Mouse (Mus musculus): ENCODE results near the gene Camta2. TPM values are rescaled to one million over a fixed set of nuclear protein-coding genes. Genes with fewer than 3 reads are reported as not detected.

Gene Camta2
- polyA plus RNA-seq, 1 experiment from 2014 or later, result 14.1 TPM

GRCm38 (mm10) chr11:70657991-70658390, 29.9 kb downstream of the Camta2 start:
- ATAC-seq (replicated peaks; ENCODE audit: low FRiP score), result no peak
- Histone ChIP-seq H3K4me3 (replicated peaks) (no peak overlapping the region), H3K27ac (no peak overlapping the region), H3K4me1 (peaks cover 39% of the 10 kb centered on the region), H3K4me2 (peak overlapping the region; percentile 95), H3K9me3 (replicated peaks) (no peaks in the 10 kb centered on the region), H3K9ac (no peak overlapping the region), H3K36me3 (peaks cover 35% of the 10 kb centered on the region), H3K27me3 (no peaks in the 10 kb centered on the region)
- WGBS, result 40% methylated on average over 9 of the region's 9 CpGs

- Histone ChIP-seq H3K27ac (peak overlapping the region; percentile 99; the same call in 1 of the 2 replicates), H3K4me2 (peak overlapping the region; percentile 95), H3K4me3 (replicated peaks) (no peak overlapping the region), H3K27me3 (no peaks in the 10 kb centered on the region), H3K4me1 (peaks cover 43% of the 10 kb centered on the region), H3K9ac (0 out of 2 replicates have a peak overlapping the region, but pooled peaks have one; percentile 19), H3K9me3 (replicated peaks) (no peaks in the 10 kb centered on the region), H3K36me3 (peaks cover 35% of the 10 kb centered on the region)
- 30% methylated on average over 6 of the region's 6 CpGs for WGBS
- ATAC-seq (replicated peaks; ENCODE audit: low FRiP score), result no peak
These were observed 30.3 kb downstream of the Camta2 start for GRCm38 (mm10) chr11:70657573-70657972.

GRCm38 (mm10) chr11:70656964-70657363, 30.9 kb downstream of the Camta2 start, which contains the start of gene Eno3:
Eno3 (plus strand) TSS chr11:70657202.
- Histone ChIP-seq H3K36me3 (peaks cover 35% of the 10 kb centered on the region), H3K4me2 (peak within 1 kb of the TSS; percentile 95), H3K4me1 (peaks cover 49% of the 10 kb centered on the region), H3K27ac (peak within 1 kb of the TSS; percentile 99), H3K9me3 (replicated peaks) (no peaks in the 10 kb centered on the region), H3K4me3 (replicated peaks) (peak within 1 kb of the TSS; percentile 100), H3K9ac (peak within 1 kb of the TSS; percentile 99), H3K27me3 (no peaks in the 10 kb centered on the region)
- WGBS, result 14% methylated on average over 3 of the region's 3 CpGs
- no peak for ATAC-seq (replicated peaks; ENCODE audit: low FRiP score)

GRCm38 (mm10) chr11:70656456-70656927, 31.4 kb downstream of the Camta2 start:
- peak overlapping the region; percentile 100 for H3K4me3 ChIP-seq (replicated peaks)
- H3K9ac ChIP-seq, result peak overlapping the region; percentile 99
- peak overlapping the region; percentile 99 for H3K27ac ChIP-seq
- 11% methylated on average over 16 of the region's 16 CpGs for WGBS
- H3K4me1 ChIP-seq, result peaks cover 53% of the 10 kb centered on the region
- peak overlapping the region; percentile 95 for H3K4me2 ChIP-seq
- H3K36me3 ChIP-seq, result peaks cover 36% of the 10 kb centered on the region
- no peak for ATAC-seq (replicated peaks; ENCODE audit: low FRiP score)
- no peaks in the 10 kb centered on the region for H3K27me3 ChIP-seq
- no peaks in the 10 kb centered on the region for H3K9me3 ChIP-seq (replicated peaks)

- peak; percentile 30 for ATAC-seq (replicated peaks; ENCODE audit: low FRiP score)
- H3K4me3 ChIP-seq (replicated peaks), result peak overlapping the region; percentile 100
- WGBS, result under 1% methylated on average over 61 of the region's 61 CpGs
- peak overlapping the region; percentile 95 for H3K4me2 ChIP-seq
- peaks cover 37% of the 10 kb centered on the region for H3K36me3 ChIP-seq
- no peaks in the 10 kb centered on the region for H3K9me3 ChIP-seq (replicated peaks)
- no peaks in the 10 kb centered on the region for H3K27me3 ChIP-seq
- peak overlapping the region; percentile 99 for H3K27ac ChIP-seq
- peaks cover 59% of the 10 kb centered on the region for H3K4me1 ChIP-seq
- peak overlapping the region; percentile 99 for H3K9ac ChIP-seq
These were observed 32.1 kb downstream of the Camta2 start for GRCm38 (mm10) chr11:70655571-70656455.

GRCm38 (mm10) chr11:70654923-70655570, 32.9 kb downstream of the Camta2 start:
- peak; percentile 54; the same call in 1 of the 2 replicates for ATAC-seq (replicated peaks; ENCODE audit: low FRiP score)
- peak overlapping the region; percentile 95 for H3K4me2 ChIP-seq
- H3K27me3 ChIP-seq, result no peaks in the 10 kb centered on the region
- under 1% methylated on average over 48 of the region's 48 CpGs for WGBS
- H3K27ac ChIP-seq, result peak overlapping the region; percentile 99
- H3K36me3 ChIP-seq, result peaks cover 37% of the 10 kb centered on the region
- no peaks in the 10 kb centered on the region for H3K9me3 ChIP-seq (replicated peaks)
- peaks cover 66% of the 10 kb centered on the region for H3K4me1 ChIP-seq
- peak overlapping the region; percentile 100 for H3K4me3 ChIP-seq (replicated peaks)
- peak overlapping the region; percentile 99 for H3K9ac ChIP-seq

GRCm38 (mm10) chr11:70654198-70654922, 33.5 kb downstream of the Camta2 start, which contains the start of gene Pfn1:
Pfn1 (minus strand) TSS chr11:70654644.
- under 1% methylated on average over 61 of the region's 61 CpGs for WGBS

GRCm38 (mm10) chr11:70653345-70654197, 34.3 kb downstream of the Camta2 start:
- no peaks in the 10 kb centered on the region for H3K27me3 ChIP-seq
- ATAC-seq (replicated peaks; ENCODE audit: low FRiP score), result peak; percentile 54
- WGBS, result under 1% methylated on average over 63 of the region's 63 CpGs
- H3K4me2 ChIP-seq, result peak overlapping the region; percentile 95
- peak overlapping the region; percentile 100 for H3K4me3 ChIP-seq (replicated peaks)
- H3K4me1 ChIP-seq, result peaks cover 76% of the 10 kb centered on the region
- H3K36me3 ChIP-seq, result peaks cover 46% of the 10 kb centered on the region
- no peaks in the 10 kb centered on the region for H3K9me3 ChIP-seq (replicated peaks)
- peak overlapping the region; percentile 99 for H3K9ac ChIP-seq
- peak overlapping the region; percentile 99 for H3K27ac ChIP-seq

More at GRCm38 (mm10) chr11:70654198-70654922, 33.5 kb downstream of the Camta2 start, which contains the start of gene Pfn1:
- peak within 1 kb of the TSS; percentile 99 for H3K27ac ChIP-seq
- ATAC-seq (replicated peaks; ENCODE audit: low FRiP score), result peak; percentile 36
- peak within 1 kb of the TSS; percentile 99 for H3K9ac ChIP-seq
- H3K4me2 ChIP-seq, result peak within 1 kb of the TSS; percentile 95
- peak within 1 kb of the TSS; percentile 100 for H3K4me3 ChIP-seq (replicated peaks)
- peaks cover 72% of the 10 kb centered on the region for H3K4me1 ChIP-seq
- H3K9me3 ChIP-seq (replicated peaks), result no peaks in the 10 kb centered on the region
- peaks cover 41% of the 10 kb centered on the region for H3K36me3 ChIP-seq
- H3K27me3 ChIP-seq, result no peaks in the 10 kb centered on the region

- Histone ChIP-seq H3K36me3 (peaks cover 51% of the 10 kb centered on the region), H3K27me3 (no peaks in the 10 kb centered on the region), H3K4me2 (peak overlapping the region; percentile 95), H3K27ac (peak overlapping the region; percentile 99), H3K4me3 (replicated peaks) (peak overlapping the region; percentile 100), H3K4me1 (peaks cover 76% of the 10 kb centered on the region), H3K9ac (peak overlapping the region; percentile 99), H3K9me3 (replicated peaks) (no peaks in the 10 kb centered on the region)
- no peak for ATAC-seq (replicated peaks; ENCODE audit: low FRiP score)
- 33% methylated on average over 6 of the region's 6 CpGs for WGBS
These were observed 35.0 kb downstream of the Camta2 start for GRCm38 (mm10) chr11:70652884-70653344.

- ATAC-seq (replicated peaks; ENCODE audit: low FRiP score), result no peak
These were observed 35.6 kb downstream of the Camta2 start for GRCm38 (mm10) chr11:70652029-70652883.

More at GRCm38 (mm10) chr11:70652029-70652883, 35.6 kb downstream of the Camta2 start:
- peak overlapping the region; percentile 100 for H3K4me3 ChIP-seq (replicated peaks)
- H3K9me3 ChIP-seq (replicated peaks), result no peaks in the 10 kb centered on the region
- H3K4me1 ChIP-seq, result peaks cover 73% of the 10 kb centered on the region
- H3K27ac ChIP-seq, result peak overlapping the region; percentile 99
- peak overlapping the region; percentile 95 for H3K4me2 ChIP-seq
- H3K36me3 ChIP-seq, result peaks cover 51% of the 10 kb centered on the region
- no peaks in the 10 kb centered on the region for H3K27me3 ChIP-seq
- H3K9ac ChIP-seq, result peak overlapping the region; percentile 99
- WGBS, result 47% methylated on average over 12 of the region's 12 CpGs
